Mouse (Mus musculus) layer of hippocampus, postnatal 25 days (tissue): ENCODE results near the gene Inpp5a. TPM values are rescaled to one million over a fixed set of nuclear protein-coding genes. Genes with fewer than 3 reads are reported as not detected.

Source experiments
- DNase-seq, 2 experiments: peaks; one replicate each; pipeline ENCODE4 v3.0.0; 2022; ENCODE audit warnings: mixed read lengths in 2 of 2, low spot score in 1 of 2; ENCODE audit errors: extremely low spot score in 1 of 2
- total RNA-seq, 2 experiments: library from RNA; stranded (reverse); gene quantifications; 2 replicates each; pipeline ENCODE4 v1.2.3; 2021

The Inpp5a gene
- total RNA-seq, 2 experiments from 2014 or later, result 36.2 to 41.1 TPM

DNA sequence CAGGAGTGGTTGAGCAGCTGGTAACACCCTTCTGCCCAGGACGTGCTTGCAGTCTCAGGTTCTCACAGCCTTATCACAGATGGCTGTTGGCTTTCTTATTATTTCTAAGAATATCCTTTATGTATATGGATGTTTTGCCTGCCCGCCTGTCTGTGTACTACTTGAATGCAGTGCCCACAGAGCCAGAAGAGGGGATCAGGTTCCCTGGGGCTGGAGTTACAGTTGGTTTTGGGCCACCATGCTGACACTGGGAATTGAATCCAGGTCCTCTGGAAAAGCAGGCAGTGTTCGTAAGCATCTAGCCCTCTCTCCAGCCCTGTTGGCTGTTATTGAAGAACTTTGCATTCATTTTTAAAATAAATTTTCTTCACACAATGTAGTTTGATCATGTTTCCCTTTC, 50.1 kb downstream of the Inpp5a start:
- DNase-seq, result no peak

- DNase-seq, result no peak
These were observed 51.3 kb downstream of the Inpp5a start for GRCm38 (mm10) chr7:139439922-139440895.

DNA sequence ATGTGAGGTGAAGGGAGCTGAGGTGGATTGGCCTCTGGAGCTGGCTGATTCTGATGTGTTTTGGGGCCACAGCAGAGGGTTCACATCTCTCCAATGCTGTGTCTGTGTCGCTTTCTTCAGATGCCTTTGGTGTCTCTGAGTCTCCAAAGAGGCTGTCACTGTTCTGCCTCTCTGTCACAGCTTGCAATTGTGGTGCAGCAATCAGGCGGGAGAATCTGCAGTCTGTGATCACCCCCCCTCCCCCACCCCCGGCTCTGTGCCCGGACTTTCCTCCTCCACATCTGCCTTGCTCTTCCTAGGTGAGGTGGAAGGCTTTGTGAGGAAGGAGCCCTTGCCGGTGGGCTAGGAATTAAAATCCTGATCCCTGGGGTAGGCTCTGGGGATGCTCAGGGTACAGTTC, 52.1 kb downstream of the Inpp5a start:
- DNase-seq, result no peak

DNA sequence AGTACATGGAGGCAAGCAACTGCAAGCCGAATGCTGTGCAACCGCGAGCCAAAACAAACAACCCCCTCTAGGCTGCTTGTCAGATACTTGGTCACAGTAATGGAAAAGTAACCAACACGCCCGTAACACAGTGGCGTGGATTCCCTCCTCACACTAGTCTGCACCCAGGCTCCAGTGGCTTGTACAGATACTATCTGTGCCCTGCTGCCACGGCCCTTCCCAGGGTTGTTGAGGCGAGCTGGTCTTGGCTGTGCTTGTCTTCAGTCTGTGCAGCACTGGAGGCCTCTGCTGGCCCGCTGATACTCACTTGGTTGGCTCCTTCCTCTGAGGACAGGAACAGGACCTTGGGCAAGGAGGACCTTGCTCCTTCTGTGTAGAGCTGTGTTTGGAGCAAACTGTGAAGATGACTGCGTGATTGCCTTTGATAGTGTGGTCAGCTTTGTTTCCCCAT, 52.9 kb downstream of the Inpp5a start:
- no peak for DNase-seq

- no peak for DNase-seq
These were observed 56.7 kb downstream of the Inpp5a start for GRCm38 (mm10) chr7:139445621-139446020.

- no peak for DNase-seq
These were observed 58.5 kb downstream of the Inpp5a start for GRCm38 (mm10) chr7:139447381-139447780.

- no peak for DNase-seq
These were observed 61.5 kb downstream of the Inpp5a start for GRCm38 (mm10) chr7:139450186-139450998.

GRCm38 (mm10) chr7:139451711-139452110, 62.8 kb downstream of the Inpp5a start:
- DNase-seq, result no peak

DNA sequence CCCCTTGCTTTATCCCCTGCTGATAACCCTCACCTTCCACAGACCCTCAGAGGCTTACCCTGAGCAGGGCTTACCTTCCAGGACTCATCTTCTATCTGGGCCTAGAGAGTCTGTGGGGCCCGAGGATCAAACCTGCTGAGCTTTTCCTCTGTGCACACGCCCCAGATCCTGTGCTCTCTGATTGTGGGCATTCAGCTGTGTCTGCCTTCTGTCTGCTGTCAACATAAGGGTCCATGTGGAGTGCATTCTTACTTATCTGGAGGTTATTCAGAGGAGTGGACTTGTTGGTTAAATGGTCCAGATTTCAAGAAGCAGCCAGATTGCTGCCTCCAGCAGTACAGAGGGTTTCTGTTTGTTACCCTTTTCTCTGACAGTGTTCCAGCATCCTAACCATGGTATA, 63.3 kb downstream of the Inpp5a start:
- DNase-seq, result no peak

- DNase-seq, result no peak
These were observed 64.3 kb downstream of the Inpp5a start for GRCm38 (mm10) chr7:139453198-139453597.

- DNase-seq, result no peak
These were observed 65.4 kb downstream of the Inpp5a start for GRCm38 (mm10) chr7:139454285-139454684.

DNA sequence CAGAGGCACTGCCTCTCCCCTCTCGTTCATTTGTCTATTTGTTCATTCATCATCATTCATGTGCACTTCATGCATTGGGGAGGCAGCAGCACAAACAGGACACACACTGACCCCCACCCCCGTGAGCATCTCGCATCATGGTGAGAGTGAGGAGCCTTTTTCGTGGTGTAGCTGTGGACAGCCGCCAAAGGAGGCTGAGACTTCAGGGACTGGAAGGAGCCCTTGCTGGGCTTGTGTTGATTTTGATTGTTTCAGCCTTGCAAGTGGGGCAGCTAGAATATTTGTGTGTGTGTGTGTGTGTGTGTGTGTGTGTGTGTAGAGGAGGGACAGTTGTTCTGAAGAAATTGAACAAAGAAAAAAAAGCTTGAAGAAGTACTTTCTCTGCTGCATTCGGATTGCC, 67.8 kb downstream of the Inpp5a start:
- DNase-seq, result no peak

- no peak for DNase-seq
These were observed 72.4 kb downstream of the Inpp5a start for GRCm38 (mm10) chr7:139461344-139461743.

GRCm38 (mm10) chr7:139462142-139462541, 73.2 kb downstream of the Inpp5a start:
- no peak for DNase-seq

DNA sequence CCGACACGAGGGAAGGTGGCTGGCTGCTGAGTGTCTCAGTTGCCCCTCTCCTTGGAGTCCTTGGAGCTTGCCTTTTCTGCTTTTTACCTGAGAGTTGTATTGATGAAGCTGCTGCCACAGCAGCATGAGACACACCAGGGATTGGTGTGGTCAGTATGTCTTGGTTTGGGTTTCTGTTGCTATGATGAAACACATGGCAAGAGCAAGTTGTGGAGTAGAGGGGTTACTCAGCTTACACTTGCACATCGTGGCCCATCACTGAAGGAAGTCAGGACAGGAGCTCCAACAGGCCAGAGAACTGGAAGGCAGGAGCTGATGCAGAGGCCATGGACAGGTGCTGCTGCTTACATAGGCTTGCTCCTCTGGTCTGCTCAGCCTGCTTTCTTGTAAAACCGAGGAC, 76.6 kb downstream of the Inpp5a start:
- DNase-seq, result no peak

- DNase-seq, result no peak
These were observed 77.7 kb downstream of the Inpp5a start for GRCm38 (mm10) chr7:139466484-139467176.

- DNase-seq, result no peak
These were observed 78.4 kb downstream of the Inpp5a start for GRCm38 (mm10) chr7:139467177-139467895.

GRCm38 (mm10) chr7:139467896-139468279, 79.0 kb downstream of the Inpp5a start:
- no peak for DNase-seq

- DNase-seq, result no peak
These were observed 79.5 kb downstream of the Inpp5a start for GRCm38 (mm10) chr7:139468440-139468839.

GRCm38 (mm10) chr7:139469457-139469856, 80.5 kb downstream of the Inpp5a start:
- no peak for DNase-seq
